Comparison of ENCODE assay signal across 21 mouse cellular contexts in the genomic region with DNA sequence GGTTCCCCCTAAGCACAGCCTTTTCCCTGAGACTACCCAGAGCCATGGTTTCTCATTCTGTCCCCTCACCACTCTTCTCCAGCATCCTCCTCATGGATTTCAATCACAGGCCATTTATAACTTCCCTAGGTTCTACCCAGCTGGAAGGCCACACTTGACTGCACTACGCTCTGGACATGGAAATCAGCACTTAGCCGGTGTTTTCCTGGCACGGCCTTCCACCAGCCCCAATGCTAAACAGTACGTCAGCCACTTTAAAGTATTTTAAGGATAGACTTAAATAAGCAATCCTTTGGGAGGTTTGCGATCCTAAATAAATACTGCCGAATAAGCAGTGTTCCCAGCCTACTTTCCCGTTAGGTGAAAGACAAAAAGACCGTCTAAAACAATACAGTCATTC. TPM values are rescaled to one million over a fixed set of nuclear protein-coding genes. Genes with fewer than 3 reads are reported as not detected.
DNase-seq lines count a peak whose midpoint lies in the region; ATAC-seq and TF ChIP-seq lines count a peak whose summit lies in the region.
"Had no signal": no experiment of that assay in that cellular context is flagged by ENCODE, and none has a peak within 500 bp of the region (broad histone marks: within the 10 kb centered on the region; RNA-seq: fewer than 3 reads in every experiment).

No protein-coding gene starts in this region.

- 63% methylated on average over 8 of the region's 8 CpGs for WGBS in heart, embryonic 12.5 days
- 27% methylated on average over 8 of the region's 8 CpGs for WGBS in heart, postnatal 0 days
- 64% methylated on average over 8 of the region's 8 CpGs for WGBS in kidney, embryonic 16.5 days
- WGBS in neural tube, embryonic 15.5 days: 72% methylated on average over 8 of the region's 8 CpGs

- no peak overlapping the region for H3K4me3 ChIP-seq in heart, embryonic 12.5 days
- H3K4me3 ChIP-seq in heart, postnatal 0 days (ENCODE audit: low read depth, low read length): no peak overlapping the region
- H3K4me3 ChIP-seq in kidney, embryonic 16.5 days (ENCODE audit: low read length): no peak overlapping the region
- H3K4me3 ChIP-seq in neural tube, embryonic 15.5 days (replicated peaks): no peak overlapping the region
- H3K4me3 ChIP-seq: embryonic facial prominence, embryonic 15.5 days; erythroblast, embryonic 14.5 days; forebrain, embryonic 10.5 days; hindbrain, embryonic 12.5 days had no signal

- intact Hi-C loops in heart, postnatal 25 days (cut with DNase I): no loop called here

- no peaks in the 10 kb centered on the region for H3K9me3 ChIP-seq in heart, embryonic 12.5 days (replicated peaks)
- H3K9me3 ChIP-seq in heart, postnatal 0 days (replicated peaks; ENCODE audit: control insufficient read depth, low read length): no peaks in the 10 kb centered on the region
- no peaks in the 10 kb centered on the region for H3K9me3 ChIP-seq in kidney, embryonic 16.5 days (ENCODE audit: low read length)
- H3K9me3 ChIP-seq in neural tube, embryonic 15.5 days (replicated peaks): no peaks in the 10 kb centered on the region
- H3K9me3 ChIP-seq: embryonic facial prominence, embryonic 15.5 days; forebrain, embryonic 10.5 days; hindbrain, embryonic 12.5 days had no signal

- TF ChIP-seq CTCF in heart, postnatal 0 days (IDR thresholded peaks at IDR 0.05; ENCODE audit: low read depth): no peak

- H3K27me3 ChIP-seq in heart, embryonic 12.5 days (replicated peaks): no peaks in the 10 kb centered on the region
- H3K27me3 ChIP-seq in heart, postnatal 0 days (ENCODE audit: control insufficient read depth, insufficient read depth, low read length): no peaks in the 10 kb centered on the region
- H3K27me3 ChIP-seq in kidney, embryonic 16.5 days (ENCODE audit: insufficient read depth, low read length): no peaks in the 10 kb centered on the region
- H3K27me3 ChIP-seq in neural tube, embryonic 15.5 days (replicated peaks): no peaks in the 10 kb centered on the region
- H3K27me3 ChIP-seq: embryonic facial prominence, embryonic 15.5 days; hindbrain, embryonic 12.5 days had no signal

- no peak for ATAC-seq in heart, embryonic 12.5 days (ENCODE audit: insufficient number of reproducible peaks, low FRiP score)
- peak; percentile 74 for ATAC-seq in heart, postnatal 0 days (ENCODE audit: insufficient read depth, low read depth)
- ATAC-seq in kidney, embryonic 16.5 days (ENCODE audit: low FRiP score, low TSS enrichment): no peak
- ATAC-seq in neural tube, embryonic 15.5 days (ENCODE audit: low FRiP score): no peak
- ATAC-seq: forebrain, embryonic 14.5 days; hindbrain, embryonic 16.5 days had no signal

- no peak for DNase-seq in heart, adult 9 months (ENCODE audit: low spot score in 2 of 2)
- peak; percentile 81 for DNase-seq in heart, postnatal 0 days (ENCODE audit: low spot score)
- DNase-seq in heart, postnatal 25 days (ENCODE audit: low spot score): no peak
- DNase-seq in kidney, postnatal 10 days: no peak
- DNase-seq in neural tube, embryonic 10.5 days (ENCODE audit: extremely low spot score, low spot score): no peak
- DNase-seq: adrenal gland, postnatal 10 days; cerebellum, adult 11 months; cerebellum, adult 8-10 months; cerebellum, postnatal 14 days; embryo, embryonic 11 days; gastrocnemius, postnatal 10 days; heart, postnatal 14 days had no signal

- H3K9ac ChIP-seq in heart, embryonic 12.5 days: no peak overlapping the region
- H3K9ac ChIP-seq in heart, postnatal 0 days (replicated peaks; ENCODE audit: low read depth, low read length): no peak overlapping the region
- no peak overlapping the region for H3K9ac ChIP-seq in kidney, embryonic 16.5 days (replicated peaks; ENCODE audit: low read length)
- no peak overlapping the region for H3K9ac ChIP-seq in neural tube, embryonic 15.5 days (replicated peaks)
- H3K9ac ChIP-seq: embryonic facial prominence, embryonic 15.5 days; hindbrain, embryonic 12.5 days had no signal

- no peak for TF ChIP-seq EP300 in heart, postnatal 0 days (IDR thresholded peaks at IDR 0.05; ENCODE audit: low read depth)

- H3K27ac ChIP-seq in heart, embryonic 12.5 days (ENCODE audit: poor library complexity, severe bottlenecking): peak overlapping the region; percentile 21; the same call in 1 of the 2 replicates
- H3K27ac ChIP-seq in heart, postnatal 0 days (ENCODE audit: low read depth): peak overlapping the region; percentile 55
- 0 out of 2 replicates have a peak overlapping the region, but pooled peaks have one; percentile 8 for H3K27ac ChIP-seq in kidney, embryonic 16.5 days (ENCODE audit: low read length)
- H3K27ac ChIP-seq in neural tube, embryonic 15.5 days (replicated peaks): peak overlapping the region; percentile 45; the same call in 1 of the 2 replicates
- H3K27ac ChIP-seq: forebrain, embryonic 10.5 days; hindbrain, embryonic 12.5 days had no signal

- H3K36me3 ChIP-seq in heart, embryonic 12.5 days: no peaks in the 10 kb centered on the region
- no peaks in the 10 kb centered on the region for H3K36me3 ChIP-seq in heart, postnatal 0 days (replicated peaks; ENCODE audit: control insufficient read depth, insufficient read depth, low read length)
- H3K36me3 ChIP-seq in kidney, embryonic 16.5 days (ENCODE audit: insufficient read depth, low read length): no peaks in the 10 kb centered on the region
- no peaks in the 10 kb centered on the region for H3K36me3 ChIP-seq in neural tube, embryonic 15.5 days
- H3K36me3 ChIP-seq: embryonic facial prominence, embryonic 15.5 days; hindbrain, embryonic 12.5 days had no signal

- peaks cover 89% of the 10 kb centered on the region for H3K4me1 ChIP-seq in heart, embryonic 12.5 days (replicated peaks)
- peaks cover 75% of the 10 kb centered on the region for H3K4me1 ChIP-seq in heart, postnatal 0 days (ENCODE audit: control insufficient read depth, insufficient read depth)
- peaks cover 69% of the 10 kb centered on the region for H3K4me1 ChIP-seq in kidney, embryonic 16.5 days (ENCODE audit: insufficient read depth, low read length)
- peaks cover 42% of the 10 kb centered on the region for H3K4me1 ChIP-seq in neural tube, embryonic 15.5 days

- no peak overlapping the region for H3K4me2 ChIP-seq in heart, embryonic 12.5 days
- H3K4me2 ChIP-seq in heart, postnatal 0 days (ENCODE audit: low read depth, low read length): no peak overlapping the region
- no peak overlapping the region for H3K4me2 ChIP-seq in kidney, embryonic 16.5 days (replicated peaks; ENCODE audit: low read depth, low read length)
- no peak overlapping the region for H3K4me2 ChIP-seq in neural tube, embryonic 15.5 days
- H3K4me2 ChIP-seq: embryonic facial prominence, embryonic 15.5 days; hindbrain, embryonic 12.5 days had no signal

RNA-seq across cellular contexts. Expression of a gene that starts 29.8 kb away (rescaled TPM):
- 52.9 and 55.6 TPM in 2 replicates for polyA plus RNA-seq in heart, embryonic 12.5 days (2016; fragmentation: Nextera tagmentation; extraction: Ambion mirVana)
- 62.9 and 68.3 TPM in 2 replicates for total RNA-seq in heart, postnatal 0 days (2014; rRNA removed; ENCODE audit: low replicate concordance)
- 22.6 and 26.7 TPM in 2 replicates for polyA plus RNA-seq in heart, postnatal 0 days (2015; fragmentation: Nextera tagmentation; extraction: Ambion mirVana)
- total RNA-seq in heart, postnatal 25 days (2021): 10 to 100 TPM; 67.1 to 78.4 TPM
- 34.8 and 38.0 TPM in 2 replicates for polyA plus RNA-seq in kidney, embryonic 16.5 days (2015; fragmentation: Nextera tagmentation; extraction: Ambion mirVana)
- 15.2 and 22.0 TPM in 2 replicates for polyA plus RNA-seq in neural tube, embryonic 15.5 days (2015; fragmentation: Nextera tagmentation; extraction: Ambion mirVana)
